Mouse (Mus musculus): ENCODE results near the gene Ap1b1. TPM values are rescaled to one million over a fixed set of nuclear protein-coding genes. Genes with fewer than 3 reads are reported as not detected.

The Ap1b1 gene
- polyA plus RNA-seq, 1 experiment from 2014 or later: 77.1 TPM

- Histone ChIP-seq H3K4me2 (no peak overlapping the region), H3K4me3 (replicated peaks) (no peak overlapping the region), H3K4me1 (replicated peaks) (no peaks in the 10 kb centered on the region), H3K9me3 (replicated peaks) (no peaks in the 10 kb centered on the region), H3K27ac (no peak overlapping the region), H3K9ac (no peak overlapping the region), H3K36me3 (peaks cover 100% of the 10 kb centered on the region), H3K27me3 (no peaks in the 10 kb centered on the region)
- ATAC-seq (ENCODE audit: low read depth): no peak
- WGBS (ENCODE audit: insufficient replicate concordance): 87% methylated on average over 8 of the region's 8 CpGs
- no peak for DNase-seq
These were observed 50.7 kb downstream of the Ap1b1 start for GRCm38 (mm10) chr11:5037146-5037854.

DNA sequence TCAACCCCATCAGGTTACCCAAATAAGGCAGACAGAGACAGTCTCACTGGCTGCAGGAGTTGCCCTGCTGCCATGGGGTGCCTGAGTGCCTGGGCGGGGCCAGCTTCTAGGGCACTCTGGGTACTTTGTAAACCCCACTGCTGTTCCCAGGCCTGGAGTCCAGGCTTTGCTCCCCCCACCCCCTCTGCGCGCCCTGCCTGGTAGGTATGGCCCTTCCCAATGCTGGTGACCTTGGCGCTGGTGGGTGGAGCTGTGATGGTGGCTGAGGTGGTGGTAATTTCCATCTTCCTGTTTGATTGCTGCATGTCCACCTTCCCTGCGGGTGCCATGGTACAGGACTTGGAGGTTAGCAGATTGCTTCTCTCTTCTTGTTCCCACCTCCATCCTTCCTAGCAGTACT is 54.0 kb downstream of the Ap1b1 start:
- Histone ChIP-seq H3K9me3 (replicated peaks) (no peaks in the 10 kb centered on the region), H3K4me3 (replicated peaks) (no peak overlapping the region), H3K9ac (no peak overlapping the region), H3K27ac (no peak overlapping the region), H3K4me2 (no peak overlapping the region), H3K27me3 (no peaks in the 10 kb centered on the region), H3K36me3 (peaks cover 76% of the 10 kb centered on the region), H3K4me1 (replicated peaks) (no peaks in the 10 kb centered on the region)
- WGBS (ENCODE audit: insufficient replicate concordance): 71% methylated on average over 5 of the region's 5 CpGs
- no peak for DNase-seq
- no peak for ATAC-seq (ENCODE audit: low read depth)

DNA sequence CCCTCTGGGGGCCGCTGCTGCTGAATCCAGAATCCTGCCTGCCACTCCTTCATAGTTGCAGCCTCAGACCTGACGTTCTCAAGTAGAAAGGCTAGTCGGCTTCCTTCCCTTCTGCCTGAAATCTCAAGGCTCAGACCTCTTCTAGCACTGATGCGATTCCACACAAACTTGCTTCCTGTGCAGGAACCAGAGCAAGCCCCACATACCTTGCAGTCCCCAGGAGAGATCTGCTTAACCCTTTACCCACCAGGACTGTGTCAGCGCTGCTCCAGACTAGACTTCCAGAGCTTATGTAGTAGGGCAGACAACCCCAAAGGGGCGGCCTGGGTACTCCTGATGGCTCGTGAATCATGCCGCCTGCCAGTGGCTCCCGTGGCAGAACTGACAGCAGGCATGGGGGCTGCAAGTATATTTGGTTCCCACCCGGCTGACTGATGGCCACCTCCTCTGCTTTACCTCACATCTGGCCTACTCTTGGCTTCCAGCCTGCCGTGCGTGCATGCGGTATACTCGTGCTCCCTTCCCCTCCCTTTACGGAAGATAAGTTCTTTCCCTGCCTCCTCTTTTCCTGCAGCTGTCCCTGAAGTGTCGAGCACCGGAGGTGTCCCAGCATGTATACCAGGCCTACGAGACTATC is 54.6 kb downstream of the Ap1b1 start:
- WGBS (ENCODE audit: insufficient replicate concordance): 85% methylated on average over 18 of the region's 18 CpGs
- H3K36me3 ChIP-seq: peaks cover 69% of the 10 kb centered on the region

DNA sequence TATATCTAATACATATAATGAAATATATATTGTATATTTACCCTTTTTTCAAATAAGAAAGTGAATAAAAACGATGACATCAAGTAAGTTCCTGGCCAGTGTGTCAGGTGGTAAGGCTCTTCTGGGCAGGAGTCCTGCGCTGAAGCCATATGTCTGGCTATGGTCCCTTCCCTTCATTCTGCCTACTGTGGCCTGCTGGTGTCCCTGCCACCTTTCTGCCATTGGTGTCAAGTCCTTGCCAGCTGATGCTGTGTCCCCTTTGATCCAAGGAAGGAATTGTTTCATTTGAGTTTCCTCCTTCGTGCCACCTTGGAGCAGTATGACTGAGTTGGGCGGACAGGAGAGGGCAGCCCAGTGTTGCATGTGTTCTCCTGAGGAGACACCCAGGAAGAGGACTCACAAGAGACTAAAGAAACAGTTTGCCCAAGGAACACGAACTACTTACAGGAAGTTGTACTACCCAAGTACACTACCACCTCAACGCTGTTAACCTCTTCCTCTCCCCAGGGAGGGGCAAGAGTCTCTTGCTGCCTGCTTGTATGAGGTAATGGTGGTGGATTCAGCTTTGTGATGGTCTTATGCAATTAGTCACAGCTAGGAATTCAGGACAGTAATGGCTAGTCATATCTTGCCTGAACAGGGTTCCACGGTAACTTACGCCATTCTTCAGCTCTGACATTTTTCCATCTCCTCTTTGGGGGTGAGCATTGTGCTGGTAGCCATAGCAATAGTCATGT is 56.2 kb downstream of the Ap1b1 start:
- H3K9me3 ChIP-seq (replicated peaks): no peaks in the 10 kb centered on the region
- H3K4me2 ChIP-seq: no peak overlapping the region
- H3K4me1 ChIP-seq (replicated peaks): no peaks in the 10 kb centered on the region
- WGBS (ENCODE audit: insufficient replicate concordance): 70% methylated on average over 8 of the region's 8 CpGs
- H3K9ac ChIP-seq: no peak overlapping the region
- ATAC-seq (ENCODE audit: low read depth) (no peak), DNase-seq (no peak)
- H3K36me3 ChIP-seq: peaks cover 54% of the 10 kb centered on the region
- H3K4me3 ChIP-seq (replicated peaks): no peak overlapping the region
- H3K27ac ChIP-seq: no peak overlapping the region
- H3K27me3 ChIP-seq: no peaks in the 10 kb centered on the region

More for the DNA sequence above, 54.6 kb downstream of the Ap1b1 start:
- no peak overlapping the region for H3K4me3 ChIP-seq (replicated peaks)
- no peak for DNase-seq
- no peaks in the 10 kb centered on the region for H3K9me3 ChIP-seq (replicated peaks)
- no peak overlapping the region for H3K4me2 ChIP-seq
- H3K4me1 ChIP-seq (replicated peaks): no peaks in the 10 kb centered on the region
- no peaks in the 10 kb centered on the region for H3K27me3 ChIP-seq
- no peak for ATAC-seq (ENCODE audit: low read depth)
- H3K27ac ChIP-seq: no peak overlapping the region; the same call in 1 of the 2 replicates
- H3K9ac ChIP-seq: no peak overlapping the region

GRCm38 (mm10) chr11:5046321-5046926 is 59.8 kb downstream of the Ap1b1 start:
- H3K4me3 ChIP-seq (replicated peaks): no peak overlapping the region
- no peak overlapping the region for H3K9ac ChIP-seq
- H3K36me3 ChIP-seq: peaks cover 18% of the 10 kb centered on the region
- no peak overlapping the region for H3K4me2 ChIP-seq
- no peaks in the 10 kb centered on the region for H3K4me1 ChIP-seq (replicated peaks)
- WGBS (ENCODE audit: insufficient replicate concordance): 47% methylated on average over 12 of the region's 12 CpGs
- no peak overlapping the region for H3K27ac ChIP-seq
- H3K9me3 ChIP-seq (replicated peaks): no peaks in the 10 kb centered on the region
- peaks cover 5% of the 10 kb centered on the region; the same call in 1 of the 2 replicates for H3K27me3 ChIP-seq
- DNase-seq (no peak), ATAC-seq (ENCODE audit: low read depth) (no peak)

- DNase-seq: no peak
- Histone ChIP-seq H3K27ac (no peak overlapping the region), H3K9me3 (replicated peaks) (no peaks in the 10 kb centered on the region), H3K27me3 (peaks cover 25% of the 10 kb centered on the region), H3K4me1 (replicated peaks) (no peaks in the 10 kb centered on the region; the same call in 1 of the 2 replicates), H3K4me2 (no peak overlapping the region), H3K36me3 (no peaks in the 10 kb centered on the region), H3K9ac (no peak overlapping the region), H3K4me3 (replicated peaks) (no peak overlapping the region)
- ATAC-seq (ENCODE audit: low read depth): no peak
- 79% methylated on average over 10 of the region's 10 CpGs for WGBS (ENCODE audit: insufficient replicate concordance)
These were observed 65.0 kb downstream of the Ap1b1 start for GRCm38 (mm10) chr11:5051629-5052028.

GRCm38 (mm10) chr11:5052200-5052854 is 65.7 kb downstream of the Ap1b1 start:
- Histone ChIP-seq H3K9me3 (replicated peaks) (no peaks in the 10 kb centered on the region), H3K4me1 (replicated peaks) (no peaks in the 10 kb centered on the region; the same call in 1 of the 2 replicates), H3K27ac (no peak overlapping the region), H3K4me3 (replicated peaks) (no peak overlapping the region), H3K36me3 (no peaks in the 10 kb centered on the region), H3K4me2 (no peak overlapping the region), H3K9ac (no peak overlapping the region), H3K27me3 (peaks cover 32% of the 10 kb centered on the region)
- no peak for DNase-seq
- no peak for ATAC-seq (ENCODE audit: low read depth)
- WGBS (ENCODE audit: insufficient replicate concordance): 64% methylated on average over 10 of the region's 10 CpGs

- Histone ChIP-seq H3K36me3 (no peaks in the 10 kb centered on the region), H3K27me3 (peaks cover 50% of the 10 kb centered on the region), H3K9ac (no peak overlapping the region), H3K4me3 (replicated peaks) (no peak overlapping the region), H3K4me2 (no peak overlapping the region), H3K4me1 (replicated peaks) (peaks cover 15% of the 10 kb centered on the region), H3K27ac (no peak overlapping the region), H3K9me3 (replicated peaks) (no peaks in the 10 kb centered on the region)
- DNase-seq (no peak), ATAC-seq (ENCODE audit: low read depth) (no peak)
- WGBS (ENCODE audit: insufficient replicate concordance): 72% methylated on average over 14 of the region's 14 CpGs
These were observed 67.5 kb downstream of the Ap1b1 start for GRCm38 (mm10) chr11:5054151-5054550.

DNA sequence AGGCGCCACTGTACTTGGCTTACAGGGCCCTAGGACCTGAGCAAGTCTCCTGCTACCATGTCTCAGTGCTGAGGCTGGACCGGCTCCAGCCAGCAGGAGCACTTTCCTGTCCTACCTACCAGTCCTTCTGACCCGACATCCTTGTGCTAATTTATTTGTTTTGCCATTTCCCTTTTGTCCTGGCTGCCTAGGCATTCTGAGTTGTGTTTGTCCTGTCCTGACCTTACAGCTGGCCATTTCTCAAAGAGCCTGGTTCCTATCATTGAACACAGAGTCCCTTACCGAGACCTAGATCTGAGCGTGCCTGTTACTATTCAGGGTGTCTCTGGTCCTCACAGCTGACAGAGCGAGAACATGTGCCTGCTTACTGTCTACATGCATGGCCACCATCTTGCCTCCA is 68.2 kb downstream of the Ap1b1 start:
- Histone ChIP-seq H3K27ac (no peak overlapping the region), H3K4me1 (replicated peaks) (peaks cover 20% of the 10 kb centered on the region), H3K4me2 (no peak overlapping the region), H3K4me3 (replicated peaks) (no peak overlapping the region), H3K36me3 (no peaks in the 10 kb centered on the region), H3K27me3 (peaks cover 55% of the 10 kb centered on the region), H3K9me3 (replicated peaks) (no peaks in the 10 kb centered on the region), H3K9ac (no peak overlapping the region)
- no peak for ATAC-seq (ENCODE audit: low read depth)
- WGBS (ENCODE audit: insufficient replicate concordance): 67% methylated on average over 6 of the region's 6 CpGs
- DNase-seq: no peak

DNA sequence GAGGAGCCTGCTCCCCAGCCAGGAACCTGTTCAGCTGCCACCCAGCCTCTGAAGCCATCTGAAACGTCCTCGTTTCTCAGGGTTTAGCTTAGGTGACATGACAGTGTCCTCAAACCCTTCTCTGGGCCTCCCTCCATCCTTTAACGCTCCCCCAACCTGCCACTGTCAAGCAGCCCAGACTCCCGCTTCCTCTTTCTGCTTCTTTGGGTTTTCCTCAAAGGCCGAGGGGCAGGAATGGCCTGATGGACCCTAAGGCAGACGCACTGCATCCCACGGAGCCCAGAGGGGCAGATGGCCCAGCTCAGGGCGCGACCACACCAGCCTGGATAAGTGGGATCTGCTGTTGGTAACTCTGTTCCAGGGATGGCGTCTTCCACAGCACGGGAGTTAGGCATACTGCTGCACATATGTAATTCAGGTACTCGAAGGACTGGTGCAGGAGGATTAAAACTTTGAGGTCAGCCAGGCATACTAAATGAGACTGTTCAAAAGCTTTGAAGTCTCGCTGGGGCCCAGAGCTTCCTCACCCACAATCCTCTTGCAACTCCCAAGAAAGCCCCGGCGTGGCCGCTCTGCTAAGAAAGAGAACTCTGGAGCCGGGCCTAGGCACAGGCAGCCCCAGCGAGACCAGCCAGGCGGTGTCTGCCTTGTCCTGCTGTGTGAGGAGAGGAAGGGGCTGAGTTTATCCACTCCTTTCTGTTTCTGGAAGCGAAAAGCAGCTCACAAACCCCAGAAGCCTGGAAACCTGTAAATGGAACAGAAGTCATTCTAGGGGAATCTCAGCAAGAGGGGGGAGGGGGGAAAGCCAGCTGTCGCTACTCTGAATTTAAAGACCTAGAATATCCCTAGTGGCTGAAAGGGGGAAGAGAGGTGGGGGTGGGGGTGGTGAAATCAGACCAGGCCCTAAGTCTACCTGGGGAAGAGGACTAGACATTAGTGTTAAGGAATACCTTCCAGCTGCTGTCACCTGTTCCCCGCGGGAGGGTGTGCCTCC is 69.6 kb downstream of the Ap1b1 start:
- Histone ChIP-seq H3K4me2 (no peak overlapping the region), H3K36me3 (no peaks in the 10 kb centered on the region), H3K4me3 (replicated peaks) (no peak overlapping the region), H3K4me1 (replicated peaks) (peaks cover 25% of the 10 kb centered on the region), H3K27me3 (peaks cover 66% of the 10 kb centered on the region), H3K27ac (no peak overlapping the region), H3K9ac (no peak overlapping the region), H3K9me3 (replicated peaks) (no peaks in the 10 kb centered on the region)
- DNase-seq (no peak), ATAC-seq (ENCODE audit: low read depth) (no peak)
- WGBS (ENCODE audit: insufficient replicate concordance): 47% methylated on average over 23 of the region's 23 CpGs

All from liver, embryonic 13.5 days (tissue).